Mouse (Mus musculus): ENCODE data around the gene Panx2. TPM values are rescaled to one million over a fixed set of nuclear protein-coding genes. Genes with fewer than 3 reads are reported as not detected.

Panx2 gene
- polyA plus RNA-seq (2012; rRNA removed), result 14.7 and 24.0 TPM in 2 replicates

DNA sequence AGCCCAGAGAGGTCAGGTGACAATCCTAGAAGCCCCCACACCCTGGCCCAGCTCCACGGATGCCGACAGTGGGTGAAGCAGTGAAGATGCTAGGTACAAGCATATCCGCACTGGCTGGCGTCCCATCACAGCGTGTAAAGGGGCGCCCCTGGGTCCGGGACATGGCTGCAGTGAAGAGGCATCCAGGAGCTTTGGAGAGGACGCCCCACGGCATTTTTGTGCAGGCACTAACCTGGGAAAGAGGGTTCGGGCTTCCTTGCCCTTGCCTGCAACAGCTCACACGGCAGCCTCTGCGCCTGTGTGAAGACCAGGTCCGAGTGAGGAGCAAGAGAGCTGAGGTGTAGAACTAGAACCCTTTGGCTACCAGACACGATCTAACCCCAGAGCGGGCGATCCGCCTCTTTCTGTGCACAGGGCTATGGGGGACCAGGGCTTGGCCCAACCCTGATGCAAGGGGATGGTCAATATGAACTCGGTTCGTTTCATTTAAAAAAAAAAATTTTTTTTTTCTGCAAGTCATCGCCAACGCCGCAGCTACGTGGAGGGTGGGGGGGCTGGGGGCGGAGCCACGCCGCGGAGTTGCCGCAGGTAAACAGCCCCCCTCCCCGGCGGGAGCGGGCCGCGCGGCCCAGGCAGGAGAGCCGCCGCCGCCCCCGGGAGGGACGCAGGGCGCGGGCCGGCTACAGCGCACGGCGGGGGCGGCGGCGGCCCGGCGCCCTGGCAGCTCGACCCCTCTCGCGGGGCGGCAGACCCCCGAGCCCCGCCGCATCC is at the start of gene Panx2:
TSS of gene Panx2 (plus strand) at position 574 of the 771 bp plus-strand sequence.
- 0 out of 2 replicates have a peak, but pooled peaks have one; percentile 16 for TF ChIP-seq POLR2A (IDR thresholded peaks at IDR 0.05; ENCODE audit: borderline replicate concordance, extremely low read depth, insufficient read depth, insufficient read length, poor library complexity, severe bottlenecking)
- TF ChIP-seq CTCF (IDR thresholded peaks at IDR 0.05; ENCODE audit: borderline replicate concordance, extremely low read depth, insufficient read depth, insufficient read length), result no peak
- DNase-seq (ENCODE audit: low read depth), result peak; percentile 53

DNA sequence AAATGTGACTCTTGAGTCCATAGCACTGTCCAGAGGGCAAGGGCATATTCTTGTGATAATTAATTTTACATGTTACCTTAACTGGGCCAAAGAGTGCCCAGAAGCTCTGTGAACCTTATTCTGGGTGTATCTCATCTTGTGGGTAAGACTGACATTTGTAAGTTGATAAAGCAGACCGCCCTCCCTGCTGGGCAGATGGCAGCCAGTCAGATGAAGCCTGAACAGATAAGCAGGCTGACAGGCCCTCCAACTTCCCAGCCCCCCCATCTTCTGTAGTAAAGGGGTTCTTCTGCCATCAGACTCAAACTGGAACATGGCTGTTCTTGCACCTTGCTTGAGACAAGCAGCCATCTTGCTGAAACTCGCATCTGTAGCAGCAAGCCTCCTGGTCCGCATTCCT is 42.8 kb upstream of the Panx2 start:
- TF ChIP-seq POLR2A (IDR thresholded peaks at IDR 0.05; ENCODE audit: borderline replicate concordance, extremely low read depth, insufficient read depth, insufficient read length, poor library complexity, severe bottlenecking), result no peak
- no peak for TF ChIP-seq CTCF (IDR thresholded peaks at IDR 0.05; ENCODE audit: borderline replicate concordance, extremely low read depth, insufficient read depth, insufficient read length)
- no peak for DNase-seq (ENCODE audit: low read depth)

DNA sequence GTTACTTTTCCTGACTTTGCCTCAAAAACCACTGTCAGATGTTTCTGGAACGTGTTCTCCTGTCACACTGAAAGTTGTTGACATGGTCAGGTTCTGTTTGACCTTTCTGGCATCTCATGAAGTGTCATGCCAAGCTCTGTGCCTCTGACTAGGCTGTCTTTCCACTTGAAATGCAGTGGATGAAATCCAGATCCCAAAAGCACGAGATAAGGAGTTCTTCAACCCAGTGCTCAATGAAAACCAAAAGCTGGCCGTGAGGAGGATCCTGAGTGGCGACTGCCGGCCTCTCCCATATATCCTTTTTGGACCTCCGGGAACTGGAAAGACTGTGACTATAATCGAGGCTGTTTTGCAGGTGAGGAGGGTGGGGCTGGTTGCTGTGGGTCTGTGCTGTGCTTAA is 39.4 kb upstream of the Panx2 start:
- no peak for DNase-seq (ENCODE audit: low read depth)
- TF ChIP-seq CTCF (IDR thresholded peaks at IDR 0.05; ENCODE audit: borderline replicate concordance, extremely low read depth, insufficient read depth, insufficient read length) (no peak), POLR2A (IDR thresholded peaks at IDR 0.05; ENCODE audit: borderline replicate concordance, extremely low read depth, insufficient read depth, insufficient read length, poor library complexity, severe bottlenecking) (no peak)

DNA sequence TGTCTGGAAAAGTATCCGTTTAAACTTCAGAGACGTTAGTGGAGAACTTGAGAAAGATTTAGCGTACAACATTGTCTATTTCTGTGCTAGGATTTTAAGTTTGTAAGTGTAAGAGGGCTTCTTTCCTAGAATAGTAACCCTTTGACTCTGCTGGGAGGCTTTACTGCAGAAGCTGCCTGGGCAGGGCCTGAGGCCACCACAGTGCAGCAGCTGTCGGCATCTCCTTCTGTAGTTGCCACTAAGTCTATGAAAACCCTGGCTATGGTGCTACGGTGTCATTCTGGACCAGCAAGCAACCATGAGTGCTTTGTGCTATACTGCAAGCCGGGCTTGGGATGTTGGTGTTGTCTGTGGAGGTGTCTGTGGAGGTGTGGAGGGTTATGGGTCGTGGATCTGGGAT is 39.0 kb upstream of the Panx2 start:
- TF ChIP-seq POLR2A (IDR thresholded peaks at IDR 0.05; ENCODE audit: borderline replicate concordance, extremely low read depth, insufficient read depth, insufficient read length, poor library complexity, severe bottlenecking) (no peak), CTCF (IDR thresholded peaks at IDR 0.05; ENCODE audit: borderline replicate concordance, extremely low read depth, insufficient read depth, insufficient read length) (no peak)
- DNase-seq (ENCODE audit: low read depth), result no peak

DNA sequence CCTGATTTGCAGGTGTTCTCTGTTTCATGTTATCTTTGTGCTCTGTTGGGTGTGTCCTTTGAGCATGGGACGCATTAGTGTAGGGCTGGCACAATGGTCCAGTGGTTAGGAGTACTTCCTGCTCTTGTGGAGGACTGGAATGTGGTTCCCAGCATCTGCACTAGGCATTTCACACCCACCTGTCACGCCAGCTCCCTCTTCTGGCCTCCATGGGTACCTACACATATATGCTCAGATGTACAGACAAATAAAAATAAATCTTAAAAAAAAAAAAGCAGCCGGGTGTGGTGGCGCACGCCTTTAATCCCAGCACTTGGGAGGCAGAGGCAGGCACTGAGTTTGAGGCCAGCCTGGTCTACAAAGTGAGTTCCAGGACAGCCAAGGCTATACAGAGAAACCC is 15.2 kb upstream of the Panx2 start:
- no peak for DNase-seq (ENCODE audit: low read depth)
- TF ChIP-seq POLR2A (IDR thresholded peaks at IDR 0.05; ENCODE audit: borderline replicate concordance, extremely low read depth, insufficient read depth, insufficient read length, poor library complexity, severe bottlenecking) (no peak), CTCF (IDR thresholded peaks at IDR 0.05; ENCODE audit: borderline replicate concordance, extremely low read depth, insufficient read depth, insufficient read length) (no peak)

- TF ChIP-seq CTCF (IDR thresholded peaks at IDR 0.05; ENCODE audit: borderline replicate concordance, extremely low read depth, insufficient read depth, insufficient read length), result no peak
- TF ChIP-seq POLR2A (IDR thresholded peaks at IDR 0.05; ENCODE audit: borderline replicate concordance, extremely low read depth, insufficient read depth, insufficient read length, poor library complexity, severe bottlenecking), result no peak
- DNase-seq (ENCODE audit: low read depth), result no peak
These were observed 13.2 kb upstream of the Panx2 start for GRCm38 (mm10) chr15:89046356-89046755.

- DNase-seq (ENCODE audit: low read depth), result no peak
- TF ChIP-seq POLR2A (IDR thresholded peaks at IDR 0.05; ENCODE audit: borderline replicate concordance, extremely low read depth, insufficient read depth, insufficient read length, poor library complexity, severe bottlenecking) (no peak), CTCF (IDR thresholded peaks at IDR 0.05; ENCODE audit: borderline replicate concordance, extremely low read depth, insufficient read depth, insufficient read length) (no peak)
These were observed 4.9 kb upstream of the Panx2 start for GRCm38 (mm10) chr15:89054666-89055065.

DNA sequence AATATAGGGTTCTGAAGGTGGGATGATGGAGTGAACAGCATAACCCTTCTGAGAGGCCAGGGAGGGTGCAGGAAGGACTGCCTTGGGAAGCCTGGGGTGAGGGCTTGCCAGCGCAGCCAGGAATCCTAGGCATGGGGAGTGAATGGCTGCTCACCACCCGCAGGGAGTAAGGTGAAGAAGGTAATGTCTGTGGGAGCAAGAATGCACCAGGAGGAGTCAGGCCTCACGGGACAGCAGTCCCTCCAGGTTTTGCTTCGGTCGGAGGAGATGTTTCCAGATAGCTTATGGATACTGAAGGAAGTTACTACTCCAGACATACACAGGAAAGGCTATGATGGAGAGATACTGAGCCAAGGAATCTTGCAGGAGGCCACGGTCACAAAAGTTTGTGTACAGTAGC is 798 bp upstream of the Panx2 start:
- TF ChIP-seq CTCF (IDR thresholded peaks at IDR 0.05; ENCODE audit: borderline replicate concordance, extremely low read depth, insufficient read depth, insufficient read length), result no peak
- no peak for TF ChIP-seq POLR2A (IDR thresholded peaks at IDR 0.05; ENCODE audit: borderline replicate concordance, extremely low read depth, insufficient read depth, insufficient read length, poor library complexity, severe bottlenecking)
- no peak for DNase-seq (ENCODE audit: low read depth)

DNA sequence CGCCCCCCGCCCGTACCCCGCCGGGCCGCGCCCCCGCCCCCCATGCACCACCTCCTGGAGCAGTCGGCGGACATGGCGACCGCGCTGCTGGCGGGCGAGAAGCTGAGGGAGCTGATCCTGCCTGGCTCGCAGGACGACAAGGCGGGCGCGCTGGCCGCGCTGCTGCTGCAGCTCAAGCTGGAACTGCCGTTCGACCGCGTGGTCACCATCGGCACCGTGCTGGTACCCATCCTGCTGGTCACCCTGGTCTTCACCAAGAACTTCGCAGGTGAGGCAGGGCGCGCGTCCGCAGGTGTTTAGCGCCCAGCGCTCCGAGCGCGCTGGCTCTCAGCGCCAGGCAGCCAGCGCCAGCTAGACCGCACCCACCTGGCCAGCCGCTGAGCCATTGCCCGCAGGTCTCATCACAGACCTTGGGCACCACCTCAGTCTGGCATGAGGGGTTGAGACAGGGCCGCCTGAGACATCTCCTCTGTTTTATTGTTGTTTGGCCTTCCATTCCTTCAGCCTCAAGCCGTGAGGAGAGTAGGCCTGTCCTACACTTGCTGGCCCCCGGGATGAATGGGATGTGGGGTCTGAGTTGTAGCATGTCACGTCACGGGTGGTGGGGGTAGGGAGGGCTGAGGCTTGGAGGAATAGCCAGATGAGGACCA is 623 bp downstream of the Panx2 start:
- TF ChIP-seq POLR2A (IDR thresholded peaks at IDR 0.05; ENCODE audit: borderline replicate concordance, extremely low read depth, insufficient read depth, insufficient read length, poor library complexity, severe bottlenecking) (no peak), CTCF (IDR thresholded peaks at IDR 0.05; ENCODE audit: borderline replicate concordance, extremely low read depth, insufficient read depth, insufficient read length) (no peak)
- DNase-seq (ENCODE audit: low read depth), result peak; percentile 64

- no peak for TF ChIP-seq POLR2A (IDR thresholded peaks at IDR 0.05; ENCODE audit: borderline replicate concordance, extremely low read depth, insufficient read depth, insufficient read length, poor library complexity, severe bottlenecking)
- TF ChIP-seq CTCF (IDR thresholded peaks at IDR 0.05; ENCODE audit: borderline replicate concordance, extremely low read depth, insufficient read depth, insufficient read length), result no peak
- no peak for DNase-seq (ENCODE audit: low read depth)
These were observed 1.4 kb downstream of the Panx2 start for GRCm38 (mm10) chr15:89060811-89061460.

GRCm38 (mm10) chr15:89061761-89062517 is 2.4 kb downstream of the Panx2 start:
- no peak for DNase-seq (ENCODE audit: low read depth)
- TF ChIP-seq CTCF (IDR thresholded peaks at IDR 0.05; ENCODE audit: borderline replicate concordance, extremely low read depth, insufficient read depth, insufficient read length) (no peak), POLR2A (IDR thresholded peaks at IDR 0.05; ENCODE audit: borderline replicate concordance, extremely low read depth, insufficient read depth, insufficient read length, poor library complexity, severe bottlenecking) (no peak)

Data from brain, embryonic 14.5 days (tissue).